Mouse (Mus musculus): Measurements from ENCODE around the gene Gm17660.

- TF ChIP-seq POLR2A (IDR thresholded peaks at IDR 0.05; ENCODE audit: borderline replicate concordance, insufficient read depth, low read length) (no peak), CTCF (IDR thresholded peaks at IDR 0.05; ENCODE audit: borderline replicate concordance, insufficient read depth, low read depth, low read length) (no peak)
Observed at GRCm38 (mm10) chr5:104113491-104114172, 36.2 kb upstream of the Gm17660 start, which contains the start of gene Sparcl1.
